Mouse (Mus musculus) fibroblast of lung, adult 2 months (primary cell): ENCODE measurements at regions not wholly inside any gene's neighbourhood (a gene's known extent, or its start where the extent isn't known, plus 50 kb on each side); places are given as distances from the start of the nearest gene placed in this dataset.

Experiments used
- DNase-seq: peaks from one replicate; pipeline ENCODE4 v3.0.0-alpha.2; 2011; ENCODE audit warnings: low read depth

DNA sequence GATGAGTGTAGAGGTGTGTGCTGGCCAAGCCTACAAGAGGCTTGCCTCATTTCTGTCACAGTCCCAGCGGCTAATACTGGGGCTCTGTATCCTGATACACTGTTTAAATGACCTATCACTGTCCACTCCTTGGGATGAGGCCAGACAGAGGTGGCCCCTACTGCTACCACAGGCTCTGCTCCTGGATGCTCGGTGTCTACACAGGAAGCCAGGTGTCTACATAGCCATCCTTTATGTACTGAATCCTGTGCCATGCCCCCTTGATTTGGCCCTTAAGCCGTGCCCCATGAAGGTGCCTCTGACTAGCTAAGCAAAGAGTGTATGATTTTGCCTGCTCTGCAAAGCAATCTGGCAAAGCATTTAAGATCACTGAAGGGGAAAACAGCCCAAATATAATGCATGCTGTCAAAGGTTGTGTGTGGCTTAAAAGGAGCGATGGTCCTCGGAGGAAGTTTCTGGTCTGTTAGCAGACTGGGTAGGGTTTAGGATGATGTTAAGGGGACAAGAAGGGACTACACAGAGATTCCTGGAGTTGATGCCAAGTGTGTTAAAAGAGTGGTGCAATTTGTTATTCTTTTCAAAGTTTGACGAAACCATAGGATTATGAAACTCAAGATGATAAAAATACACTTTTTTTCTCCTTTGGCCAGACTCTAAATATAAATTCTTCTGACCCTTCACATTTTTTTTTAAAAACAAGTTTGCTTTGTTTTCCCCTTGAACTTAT, 104.2 kb downstream of the E030025P04Rik start:
- DNase-seq, result no peak

DNA sequence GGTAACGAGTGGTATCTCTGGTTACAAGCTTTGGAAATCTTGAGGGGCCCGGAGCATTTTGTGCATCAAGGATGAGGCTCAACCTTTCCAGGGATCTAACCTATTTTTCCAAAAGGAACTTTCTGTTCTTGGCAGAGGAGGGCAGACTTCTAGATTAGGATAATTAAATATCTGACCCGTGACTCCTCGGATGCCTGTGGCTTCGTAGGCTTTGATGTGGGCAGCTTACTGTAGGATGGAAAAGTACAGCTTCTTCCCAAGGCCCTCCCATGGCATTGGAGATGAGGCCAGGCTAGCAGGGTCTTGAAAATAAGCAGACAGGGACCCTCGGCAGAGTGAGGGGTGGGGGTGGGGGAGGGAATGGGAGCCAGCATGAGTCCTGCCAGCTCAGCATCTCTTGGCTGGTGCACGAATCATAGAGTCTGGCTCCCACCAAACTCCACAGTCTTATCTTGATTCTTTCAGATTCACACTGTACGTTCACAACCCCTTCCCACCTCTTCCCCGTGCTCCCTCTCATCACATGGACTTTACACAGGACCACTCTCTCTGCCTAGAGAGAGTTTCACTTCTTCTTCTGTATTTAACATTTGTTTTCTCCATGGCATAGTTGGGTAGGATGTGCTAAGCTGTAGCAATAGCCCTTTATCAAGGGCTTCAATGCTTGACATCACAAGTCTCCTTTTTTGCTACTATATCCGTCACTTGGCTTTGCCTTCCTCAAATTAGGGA, 104.9 kb downstream of the E030025P04Rik start:
- no peak for DNase-seq

DNA sequence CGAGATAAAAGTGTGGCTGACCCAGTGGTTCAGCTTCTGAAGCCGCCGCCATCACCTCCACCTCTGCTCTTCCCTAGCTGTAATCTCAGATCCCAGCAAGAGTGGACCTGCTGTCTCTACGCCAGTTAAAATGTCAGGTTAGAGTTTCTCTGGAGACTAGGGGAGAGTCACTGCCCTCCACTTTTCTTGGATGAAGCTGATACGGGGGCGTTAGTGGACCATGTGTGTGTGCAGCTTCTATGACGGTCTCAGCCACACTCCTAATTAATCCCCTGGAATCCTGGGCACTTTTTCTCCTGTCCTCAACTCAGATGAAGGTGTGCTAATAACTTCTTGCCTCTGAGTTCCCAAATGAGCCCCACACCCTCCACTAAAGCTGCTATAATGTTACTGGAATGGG, 106.0 kb downstream of the E030025P04Rik start:
- no peak for DNase-seq

DNA sequence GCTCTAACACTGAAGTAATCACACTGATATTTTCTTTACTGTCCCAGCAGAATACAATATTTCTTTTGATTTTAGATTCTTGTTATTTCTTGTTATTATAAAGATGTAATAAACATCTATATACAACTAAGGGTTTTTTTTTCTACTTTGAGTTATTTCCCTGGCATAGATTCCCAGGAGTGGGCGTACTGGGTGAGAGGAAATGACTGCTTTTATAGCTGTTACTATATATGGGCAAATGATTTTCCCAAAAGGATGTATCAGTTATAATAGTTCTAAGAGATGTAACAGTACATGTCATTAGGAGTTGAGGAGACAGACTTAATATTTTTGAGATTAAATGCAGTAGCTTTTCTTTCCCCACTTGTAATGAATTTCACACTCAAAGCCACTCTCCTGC, 109.6 kb downstream of the E030025P04Rik start:
- no peak for DNase-seq

DNA sequence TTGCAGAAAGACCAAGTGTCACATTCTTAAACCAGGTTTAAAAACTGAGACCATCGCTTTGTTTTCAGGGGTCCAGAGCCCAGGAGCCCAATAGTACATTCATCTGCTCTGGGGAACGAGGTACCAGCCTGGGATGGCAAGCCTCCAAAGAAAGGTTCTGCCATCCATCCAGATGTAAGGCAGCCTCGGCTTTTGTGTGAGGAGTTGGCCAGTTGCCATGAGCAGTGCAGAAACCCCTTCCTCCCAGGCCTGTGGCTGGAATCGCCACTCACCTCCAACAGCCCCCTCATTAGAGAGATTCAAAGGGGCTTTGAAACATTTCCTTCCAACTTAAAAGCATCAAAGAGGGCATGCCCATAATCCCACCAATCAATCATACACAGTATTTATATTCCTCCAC, 110.1 kb downstream of the E030025P04Rik start:
- DNase-seq, result no peak

DNA sequence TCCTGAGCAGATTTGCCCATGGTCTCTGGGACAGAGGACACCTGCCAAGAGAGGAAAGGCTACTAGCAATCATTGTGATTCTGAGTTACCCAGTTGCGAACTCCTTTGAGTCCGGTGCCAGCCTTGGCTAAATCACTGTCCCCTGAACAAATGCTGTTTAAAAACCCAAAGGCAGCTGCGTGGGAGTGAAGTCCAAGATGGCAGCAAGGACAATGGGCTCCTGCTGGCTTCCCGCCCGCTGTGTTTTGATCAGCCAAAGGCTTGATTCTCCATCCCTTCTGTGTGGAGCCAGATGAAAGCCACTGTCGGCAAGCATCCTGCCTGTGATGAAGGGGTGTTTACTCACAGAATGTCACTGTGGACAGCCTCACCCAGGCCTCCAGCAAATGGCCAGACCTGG, 111.4 kb downstream of the E030025P04Rik start:
- DNase-seq, result no peak

DNA sequence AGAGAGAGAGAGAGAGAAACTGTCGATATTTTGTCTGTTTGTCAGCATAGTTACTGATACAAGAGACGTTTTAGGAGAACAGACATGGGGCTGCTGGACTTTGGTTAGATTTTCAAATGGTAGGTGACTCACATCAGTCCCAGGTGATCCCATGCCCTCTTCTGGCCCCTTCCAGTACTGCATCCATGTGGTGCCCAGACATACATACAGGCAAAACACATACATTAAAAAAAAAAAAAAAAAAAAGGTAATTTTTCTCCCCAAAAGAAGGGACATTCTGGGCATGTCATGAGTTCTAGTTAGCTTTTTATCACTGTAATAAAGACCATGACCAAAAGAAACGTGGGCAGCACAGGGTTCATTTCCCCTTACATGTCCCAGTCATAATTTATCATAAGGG, 110.3 kb downstream of the Axin2 start:
- DNase-seq, result peak; percentile 56

DNA sequence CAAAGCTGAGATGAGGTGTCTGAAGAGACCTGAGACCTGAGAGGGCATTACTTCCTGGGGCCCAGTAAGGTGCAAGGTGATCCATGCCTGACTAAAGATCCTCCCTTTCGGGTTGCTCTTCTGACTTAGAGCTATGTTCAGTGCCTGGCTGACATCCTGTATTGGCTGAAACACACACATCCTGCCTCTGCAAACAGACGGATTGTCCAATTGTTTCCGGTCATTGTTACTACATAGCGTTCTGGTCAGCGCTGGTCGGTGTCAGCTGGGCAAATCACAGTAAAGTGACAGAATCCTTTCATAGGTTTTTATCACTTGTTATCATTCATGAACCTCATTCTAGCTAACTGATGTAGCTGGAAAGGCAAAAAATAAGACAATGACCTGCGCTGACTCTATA, 109.7 kb downstream of the Axin2 start:
- no peak for DNase-seq

DNA sequence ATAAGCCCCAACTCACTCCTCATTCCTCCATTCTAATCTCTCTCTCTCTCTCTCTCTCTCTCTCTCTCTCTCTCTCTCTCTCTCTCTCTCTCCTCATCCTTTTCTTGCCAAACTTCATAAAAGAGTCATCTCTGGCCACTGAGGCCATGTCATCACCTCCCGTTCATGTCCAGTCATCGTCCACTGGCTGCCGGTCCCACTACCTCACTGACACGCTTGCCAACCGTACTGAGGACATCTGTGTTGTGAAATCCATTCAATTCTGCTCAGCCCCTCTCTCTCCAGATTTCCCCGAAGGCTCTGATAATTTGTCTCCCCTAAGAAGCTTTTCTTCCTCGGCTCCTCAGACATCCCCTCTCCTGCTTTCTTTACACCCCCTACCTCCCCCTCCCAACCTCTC, 94.7 kb downstream of the Axin2 start:
- no peak for DNase-seq

DNA sequence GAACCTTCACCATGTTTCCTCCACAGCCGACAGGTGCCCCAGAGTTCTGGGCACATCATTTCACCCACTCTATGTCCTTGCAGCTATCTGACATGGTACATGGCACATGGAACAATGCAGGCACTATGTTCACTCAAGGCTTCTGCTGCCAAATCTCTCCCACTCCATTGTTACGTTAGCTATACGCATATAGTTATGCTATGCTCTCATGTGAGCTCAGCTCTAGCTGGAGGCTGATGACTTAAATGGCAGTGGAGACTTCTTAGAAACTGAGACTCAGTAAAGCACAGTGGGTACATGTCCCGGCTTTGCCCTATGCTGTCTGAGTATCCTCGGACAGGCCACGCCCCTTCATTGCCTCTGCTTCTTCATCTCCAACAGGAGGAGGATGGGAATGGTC, 91.0 kb downstream of the Axin2 start:
- DNase-seq, result no peak

DNA sequence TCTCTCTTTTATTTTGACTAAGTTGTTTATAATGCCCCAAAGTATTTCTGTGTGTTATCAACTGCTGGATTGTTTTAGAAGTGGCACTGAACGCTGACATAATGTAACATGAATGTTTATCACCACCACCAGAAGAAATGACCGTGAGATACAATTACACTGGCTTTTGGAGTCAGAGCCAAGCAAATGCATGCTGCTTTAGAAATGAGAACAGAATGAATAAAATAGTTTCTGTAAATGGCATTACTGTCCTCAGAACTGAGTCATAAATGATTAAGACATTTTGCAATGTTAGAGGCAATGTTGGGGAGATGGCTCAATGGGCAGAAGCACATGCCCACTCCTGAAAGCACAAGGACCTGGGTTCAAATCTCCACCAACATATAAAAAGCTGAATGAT, 88.7 kb downstream of the Axin2 start:
- DNase-seq, result no peak

DNA sequence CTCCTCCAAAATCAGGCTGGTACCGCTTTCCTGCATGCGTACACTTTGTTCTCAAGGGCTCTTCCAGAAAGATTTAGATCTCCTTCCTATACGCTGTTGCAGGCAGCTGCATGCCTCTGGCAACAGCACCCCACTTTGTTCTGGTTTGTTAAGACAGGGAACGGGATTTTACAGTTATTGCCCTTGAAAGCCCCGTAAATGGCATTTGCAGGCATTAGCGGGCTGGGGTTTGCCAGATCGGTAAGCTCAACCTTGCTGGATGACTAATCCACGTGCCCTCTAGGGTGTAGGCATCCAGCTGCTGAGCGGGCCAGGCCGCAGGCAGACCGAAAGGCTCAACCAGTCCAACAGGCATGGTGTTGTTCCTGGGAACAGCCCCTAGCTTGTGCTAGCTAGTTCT, 85.5 kb downstream of the Axin2 start:
- DNase-seq, result no peak
